Mouse (Mus musculus): ENCODE data around the gene Mpv17l. TPM values are rescaled to one million over a fixed set of nuclear protein-coding genes. Genes with fewer than 3 reads are reported as not detected.
A peak's percentile ranks its signal among the peaks of the same experiment; 100 is the strongest.

Mpv17l gene
- polyA plus RNA-seq, 1 experiment from 2014 or later, result 4.6 TPM

- no peak overlapping the region for H3K27ac ChIP-seq (replicated peaks)
- DNase-seq (ENCODE audit: low spot score) (no peak), ATAC-seq (ENCODE audit: low FRiP score, low TSS enrichment) (no peak)
- no peak overlapping the region for H3K9ac ChIP-seq (ENCODE audit: low read length)
- no peaks in the 10 kb centered on the region for H3K27me3 ChIP-seq (ENCODE audit: control insufficient read depth, insufficient read depth, low read length)
- H3K36me3 ChIP-seq (ENCODE audit: control insufficient read depth, insufficient read depth, low read length), result no peaks in the 10 kb centered on the region
- no peak for TF ChIP-seq EP300 (optimal IDR thresholded peaks at IDR 0.05)
- no peak for TF ChIP-seq CTCF (IDR thresholded peaks at IDR 0.05; ENCODE audit: low read depth)
- WGBS, result 71% methylated on average over 3 of the region's 3 CpGs
- no peaks in the 10 kb centered on the region for H3K4me1 ChIP-seq (replicated peaks; ENCODE audit: control insufficient read depth, insufficient read depth)
- H3K4me3 ChIP-seq (ENCODE audit: low read depth, low read length), result no peak overlapping the region
- H3K9me3 ChIP-seq (ENCODE audit: control insufficient read depth, low read length), result no peaks in the 10 kb centered on the region
- no peak overlapping the region for H3K4me2 ChIP-seq (replicated peaks; ENCODE audit: low read depth)
Observed at GRCm38 (mm10) chr16:13896357-13896756, 6.6 kb upstream of the Mpv17l start.

DNA sequence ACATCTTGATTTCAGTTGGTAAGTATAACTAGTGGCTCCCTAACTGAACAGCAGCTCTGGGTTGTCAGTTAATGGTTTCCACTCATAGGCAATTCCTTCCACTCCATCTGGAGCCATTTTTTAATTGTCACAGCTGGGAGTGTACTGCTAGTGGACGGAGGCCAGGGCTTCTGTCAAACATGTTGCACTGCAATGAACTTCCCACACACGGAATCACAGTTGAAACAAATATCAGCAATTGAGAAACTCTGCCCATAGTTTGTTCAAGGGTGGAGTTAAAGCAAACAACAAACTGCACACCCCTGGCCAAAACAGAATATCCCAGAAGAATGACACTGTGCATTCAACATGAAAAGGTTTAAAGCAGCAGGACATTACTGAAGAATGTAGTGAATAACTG is 4.0 kb upstream of the Mpv17l start:
- Histone ChIP-seq H3K27ac (replicated peaks) (no peak overlapping the region; the same call in 1 of the 2 replicates), H3K27me3 (ENCODE audit: control insufficient read depth, insufficient read depth, low read length) (no peaks in the 10 kb centered on the region), H3K4me3 (ENCODE audit: low read depth, low read length) (no peak overlapping the region), H3K4me1 (replicated peaks; ENCODE audit: control insufficient read depth, insufficient read depth) (no peaks in the 10 kb centered on the region), H3K36me3 (ENCODE audit: control insufficient read depth, insufficient read depth, low read length) (no peaks in the 10 kb centered on the region), H3K9ac (ENCODE audit: low read length) (no peak overlapping the region), H3K9me3 (ENCODE audit: control insufficient read depth, low read length) (no peaks in the 10 kb centered on the region), H3K4me2 (replicated peaks; ENCODE audit: low read depth) (0 out of 2 replicates have a peak overlapping the region, but pooled peaks have one; percentile 11)
- DNase-seq (ENCODE audit: low spot score) (peak; percentile 31), ATAC-seq (ENCODE audit: low FRiP score, low TSS enrichment) (no peak)
- TF ChIP-seq CTCF (IDR thresholded peaks at IDR 0.05; ENCODE audit: low read depth) (no peak), EP300 (optimal IDR thresholded peaks at IDR 0.05) (no peak)
- WGBS, result 14% methylated on average over 2 of the region's 2 CpGs

DNA sequence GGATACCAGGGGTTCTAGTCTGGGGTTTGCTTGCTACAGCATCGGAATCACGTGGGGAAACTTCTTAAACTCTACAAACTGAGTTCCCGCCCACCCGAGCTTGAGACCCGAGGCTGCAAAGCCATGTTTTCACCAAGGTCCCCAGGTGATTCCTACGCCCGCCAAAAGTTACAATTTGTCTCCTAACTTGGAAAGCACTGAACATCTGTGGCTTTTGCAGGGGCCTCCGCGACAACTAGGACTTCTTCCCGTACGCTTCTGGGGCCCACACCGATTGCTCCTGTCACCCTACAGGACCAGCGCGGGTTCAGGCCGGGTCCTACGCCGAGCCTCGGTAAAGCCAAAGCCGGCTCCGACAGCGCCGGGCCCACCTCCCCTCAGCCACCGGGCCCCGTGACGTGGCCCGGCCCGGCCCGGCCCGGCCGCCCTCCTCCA is 547 bp upstream of the Mpv17l start:
- Histone ChIP-seq H3K27me3 (ENCODE audit: control insufficient read depth, insufficient read depth, low read length) (no peaks in the 10 kb centered on the region), H3K4me2 (replicated peaks; ENCODE audit: low read depth) (peak overlapping the region; percentile 70), H3K9me3 (ENCODE audit: control insufficient read depth, low read length) (no peaks in the 10 kb centered on the region), H3K9ac (ENCODE audit: low read length) (peak overlapping the region; percentile 85), H3K27ac (replicated peaks) (peak overlapping the region; percentile 95), H3K4me3 (ENCODE audit: low read depth, low read length) (peak overlapping the region; percentile 85), H3K4me1 (replicated peaks; ENCODE audit: control insufficient read depth, insufficient read depth) (no peaks in the 10 kb centered on the region), H3K36me3 (ENCODE audit: control insufficient read depth, insufficient read depth, low read length) (no peaks in the 10 kb centered on the region)
- DNase-seq (ENCODE audit: low spot score) (no peak), ATAC-seq (ENCODE audit: low FRiP score, low TSS enrichment) (no peak)
- 0% methylated on average over 25 of the region's 30 CpGs for WGBS
- TF ChIP-seq CTCF (IDR thresholded peaks at IDR 0.05; ENCODE audit: low read depth) (no peak), EP300 (optimal IDR thresholded peaks at IDR 0.05) (no peak)

GRCm38 (mm10) chr16:13903488-13903887 is 527 bp downstream of the Mpv17l start:
- Histone ChIP-seq H3K27ac (replicated peaks) (peak overlapping the region; percentile 95), H3K36me3 (ENCODE audit: control insufficient read depth, insufficient read depth, low read length) (no peaks in the 10 kb centered on the region), H3K9me3 (ENCODE audit: control insufficient read depth, low read length) (no peaks in the 10 kb centered on the region), H3K27me3 (ENCODE audit: control insufficient read depth, insufficient read depth, low read length) (no peaks in the 10 kb centered on the region), H3K4me3 (ENCODE audit: low read depth, low read length) (peak overlapping the region; percentile 85), H3K9ac (ENCODE audit: low read length) (peak overlapping the region; percentile 85), H3K4me1 (replicated peaks; ENCODE audit: control insufficient read depth, insufficient read depth) (no peaks in the 10 kb centered on the region), H3K4me2 (replicated peaks; ENCODE audit: low read depth) (peak overlapping the region; percentile 70)
- peak; percentile 80 for ATAC-seq (ENCODE audit: low FRiP score, low TSS enrichment)
- 6% methylated on average over 8 of the region's 8 CpGs for WGBS
- DNase-seq (ENCODE audit: low spot score), result no peak
- TF ChIP-seq EP300 (optimal IDR thresholded peaks at IDR 0.05), result no peak
- peak; percentile 87 for TF ChIP-seq CTCF (IDR thresholded peaks at IDR 0.05; ENCODE audit: low read depth)

DNA sequence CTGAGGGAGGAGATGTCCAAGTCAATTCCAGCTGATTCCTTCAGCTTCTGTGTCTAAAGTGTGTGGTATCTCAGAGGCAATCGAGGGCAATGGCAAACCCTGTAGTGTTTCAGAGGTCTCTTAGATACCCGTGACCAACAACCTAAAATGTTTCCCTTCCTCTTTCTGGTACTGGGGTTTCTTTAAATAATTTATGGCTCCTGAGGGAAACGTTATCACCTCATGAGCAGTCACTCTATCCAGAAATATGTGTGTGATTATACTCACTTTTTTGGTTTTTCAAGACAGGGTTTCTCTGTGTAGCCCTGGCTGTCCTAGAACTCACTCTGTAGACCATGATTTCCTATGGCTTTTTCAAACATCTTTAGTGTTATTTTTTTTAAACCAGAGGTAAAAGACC is 4.3 kb downstream of the Mpv17l start:
- DNase-seq (ENCODE audit: low spot score) (no peak), ATAC-seq (ENCODE audit: low FRiP score, low TSS enrichment) (no peak)
- H3K4me3 ChIP-seq (ENCODE audit: low read depth, low read length), result no peak overlapping the region
- TF ChIP-seq EP300 (optimal IDR thresholded peaks at IDR 0.05) (no peak), CTCF (IDR thresholded peaks at IDR 0.05; ENCODE audit: low read depth) (no peak)
- no peaks in the 10 kb centered on the region for H3K36me3 ChIP-seq (ENCODE audit: control insufficient read depth, insufficient read depth, low read length)
- WGBS, result 79% methylated on average over 3 of the region's 3 CpGs
- H3K4me1 ChIP-seq (replicated peaks; ENCODE audit: control insufficient read depth, insufficient read depth), result no peaks in the 10 kb centered on the region
- no peak overlapping the region for H3K27ac ChIP-seq (replicated peaks)
- no peak overlapping the region for H3K9ac ChIP-seq (ENCODE audit: low read length)
- no peaks in the 10 kb centered on the region for H3K9me3 ChIP-seq (ENCODE audit: control insufficient read depth, low read length)
- H3K27me3 ChIP-seq (ENCODE audit: control insufficient read depth, insufficient read depth, low read length), result no peaks in the 10 kb centered on the region
- H3K4me2 ChIP-seq (replicated peaks; ENCODE audit: low read depth), result no peak overlapping the region

DNA sequence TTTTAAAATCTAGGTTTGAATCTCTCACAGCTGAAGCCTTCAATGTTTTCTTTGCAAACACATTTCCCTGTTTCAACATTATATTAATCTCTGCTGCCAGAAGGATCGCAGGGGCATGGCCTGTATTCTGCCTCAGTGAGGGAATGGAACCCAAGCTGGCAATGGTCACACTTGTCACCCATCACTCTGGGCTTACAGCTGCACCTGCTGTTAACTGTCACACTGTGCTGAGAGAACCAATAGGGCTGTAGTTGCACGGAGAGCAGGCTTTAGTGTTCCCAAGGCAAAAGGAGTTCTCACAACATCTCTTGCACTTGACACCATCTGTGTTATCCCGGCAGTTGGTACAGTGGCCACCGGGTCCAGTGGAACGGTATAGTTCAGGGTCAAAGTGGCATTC is 17.1 kb downstream of the Mpv17l start:
- 92% methylated on average over 5 of the region's 5 CpGs for WGBS
- DNase-seq (ENCODE audit: low spot score) (no peak), ATAC-seq (ENCODE audit: low FRiP score, low TSS enrichment) (no peak)
- Histone ChIP-seq H3K36me3 (ENCODE audit: control insufficient read depth, insufficient read depth, low read length) (no peaks in the 10 kb centered on the region), H3K27ac (replicated peaks) (no peak overlapping the region), H3K27me3 (ENCODE audit: control insufficient read depth, insufficient read depth, low read length) (no peaks in the 10 kb centered on the region), H3K9me3 (ENCODE audit: control insufficient read depth, low read length) (no peaks in the 10 kb centered on the region), H3K4me3 (ENCODE audit: low read depth, low read length) (no peak overlapping the region), H3K4me2 (replicated peaks; ENCODE audit: low read depth) (no peak overlapping the region), H3K4me1 (replicated peaks; ENCODE audit: control insufficient read depth, insufficient read depth) (no peaks in the 10 kb centered on the region), H3K9ac (ENCODE audit: low read length) (no peak overlapping the region)
- no peak for TF ChIP-seq EP300 (optimal IDR thresholded peaks at IDR 0.05)
- no peak for TF ChIP-seq CTCF (IDR thresholded peaks at IDR 0.05; ENCODE audit: low read depth)
